Mouse (Mus musculus) limb, embryonic 13.5 days (tissue): ENCODE results near the gene Dennd2d. TPM values are rescaled to one million over a fixed set of nuclear protein-coding genes. Genes with fewer than 3 reads are reported as not detected.

Source experiments
- ATAC-seq: fragments of 200-750 bp; cut with Nextera tagmentation; 2 replicates; pipeline ENCODE4 v1.8.0; 2017; ENCODE audit warnings: low read depth, moderate number of reproducible peaks, moderate TSS enrichment; ENCODE audit not compliant: low FRiP score
- H3K27ac ChIP-seq: fragments of 300-500 bp; sonication (generic); 2 replicates; pipeline ENCODE4 v1.5.1; 2015; ENCODE audit warnings: inconsistent platforms, mild to moderate bottlenecking, moderate library complexity
- H3K27me3 ChIP-seq: fragments of 300-500 bp; sonication (generic); 2 replicates; pipeline ENCODE4 v1.6.1; 2015; ENCODE audit warnings: mild to moderate bottlenecking, inconsistent platforms
- H3K36me3 ChIP-seq: fragments of 300-500 bp; sonication (generic); 2 replicates; pipeline ENCODE4 v1.6.1; 2015; ENCODE audit warnings: inconsistent platforms, mild to moderate bottlenecking, moderate library complexity
- H3K4me1 ChIP-seq: fragments of 300-500 bp; sonication (generic); 2 replicates; pipeline ENCODE4 v1.6.1; 2015; ENCODE audit warnings: inconsistent platforms
- H3K4me2 ChIP-seq: fragments of 300-500 bp; sonication (generic); replicated peaks from 2 replicates; pipeline ENCODE4 v1.6.1; 2015; ENCODE audit warnings: inconsistent platforms, mild to moderate bottlenecking, moderate library complexity
- H3K4me3 ChIP-seq: fragments of 300-500 bp; sonication (generic); 2 replicates; pipeline ENCODE4 v1.5.1; 2015; ENCODE audit warnings: moderate library complexity, mild to moderate bottlenecking, inconsistent platforms
- H3K9ac ChIP-seq: fragments of 300-500 bp; sonication (generic); 2 replicates; pipeline ENCODE4 v1.6.1; 2015; ENCODE audit warnings: mild to moderate bottlenecking, inconsistent platforms
- H3K9me3 ChIP-seq: fragments of 300-500 bp; sonication (generic); 2 replicates; pipeline ENCODE4 v1.6.1; 2016; ENCODE audit warnings: inconsistent platforms
- WGBS: fragments of 180-500 bp; shearing (Covaris S2); methylation state at CpG from one replicate; pipeline ENCODE4 v1.1.7; 2015; 5-methylcytosine and 5-hydroxymethylcytosine counted together
- polyA plus RNA-seq: library from polyadenylated mRNA; unstranded; fragments of >200 nt; fragmentation: Nextera tagmentation; extraction: Ambion mirVana; gene quantifications from 2 replicates; pipeline ENCODE4 v1.2.1, GENCODE M21; 2015

The Dennd2d gene
- polyA plus RNA-seq, 1 experiment from 2014 or later = 2.6 TPM

DNA sequence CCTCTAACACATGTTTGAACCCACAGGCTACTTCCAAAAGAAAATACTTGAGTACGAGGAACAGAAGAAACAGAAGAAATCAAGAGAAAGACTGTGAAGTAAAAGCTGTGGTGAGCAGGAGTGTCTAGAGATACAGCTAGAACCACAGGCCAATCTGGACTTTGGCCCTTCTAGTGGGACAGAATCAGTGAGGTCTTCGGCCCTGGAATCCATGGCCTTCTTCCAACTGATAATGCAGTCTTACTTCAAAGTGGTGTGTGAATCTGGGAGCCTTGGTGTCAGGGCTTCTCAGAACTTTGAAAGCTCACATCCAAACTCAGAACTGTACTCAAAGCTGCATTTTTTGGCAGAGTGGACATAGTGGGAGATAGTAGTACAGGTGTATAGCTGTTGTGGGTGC, 18.3 kb downstream of the Dennd2d start:
- no peaks in the 10 kb centered on the region for H3K27me3 ChIP-seq
- 91% methylated on average over 2 of the region's 2 CpGs for WGBS
- ATAC-seq = no peak
- H3K4me1 ChIP-seq = no peaks in the 10 kb centered on the region
- no peak overlapping the region for H3K9ac ChIP-seq
- H3K4me3 ChIP-seq = no peak overlapping the region
- H3K4me2 ChIP-seq = no peak overlapping the region
- H3K9me3 ChIP-seq = no peaks in the 10 kb centered on the region
- no peak overlapping the region for H3K27ac ChIP-seq
- H3K36me3 ChIP-seq = peaks cover 48% of the 10 kb centered on the region

DNA sequence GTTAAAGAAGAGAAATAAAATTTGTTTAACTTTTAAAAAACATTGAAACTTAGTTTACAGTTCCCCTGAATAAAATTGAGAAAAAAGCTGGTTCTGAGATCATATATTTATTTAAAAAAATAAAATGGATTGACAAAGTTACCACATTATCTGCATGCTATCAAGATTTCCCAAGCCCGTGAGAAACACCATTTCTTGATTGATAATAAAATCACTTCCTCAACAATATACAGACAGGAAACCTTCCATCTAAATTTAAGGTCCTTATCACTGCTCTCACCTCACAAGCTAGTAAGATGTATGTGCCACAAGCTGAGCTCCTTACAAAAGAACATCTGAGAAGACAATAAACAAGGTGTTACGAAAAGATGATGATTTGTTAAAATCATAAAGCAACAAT, 20.7 kb downstream of the Dennd2d start:
- no peak for ATAC-seq
- Histone ChIP-seq H3K4me2 (no peak overlapping the region), H3K27ac (no peak overlapping the region), H3K4me1 (no peaks in the 10 kb centered on the region), H3K27me3 (no peaks in the 10 kb centered on the region), H3K9me3 (no peaks in the 10 kb centered on the region), H3K9ac (no peak overlapping the region), H3K4me3 (no peak overlapping the region), H3K36me3 (peaks cover 54% of the 10 kb centered on the region)
- 88% methylated on average over 2 of the region's 2 CpGs for WGBS

DNA sequence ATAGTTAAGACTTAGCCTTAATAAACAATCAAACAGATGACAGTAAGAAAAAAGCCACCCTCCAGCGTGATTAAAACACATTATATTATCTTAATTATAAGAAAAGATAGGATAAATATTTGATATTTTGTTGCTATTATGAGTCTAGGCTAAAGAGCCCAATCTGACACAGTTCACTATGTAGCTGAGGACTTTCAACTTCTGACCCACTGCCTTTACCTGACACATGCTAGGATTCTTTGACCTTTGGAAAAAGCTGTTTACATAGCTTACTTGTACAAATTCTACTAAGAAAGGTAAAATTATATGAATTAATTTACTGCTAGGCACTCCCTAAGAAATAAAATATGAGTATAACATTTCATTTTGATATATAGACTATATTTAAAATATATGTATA, 28.5 kb downstream of the Dennd2d start:
- Histone ChIP-seq H3K4me3 (no peak overlapping the region), H3K4me2 (no peak overlapping the region), H3K9ac (no peak overlapping the region), H3K27me3 (no peaks in the 10 kb centered on the region), H3K36me3 (peaks cover 6% of the 10 kb centered on the region; the same call in 1 of the 2 replicates), H3K9me3 (no peaks in the 10 kb centered on the region), H3K27ac (no peak overlapping the region), H3K4me1 (no peaks in the 10 kb centered on the region)
- 94% methylated on average over 1 of the region's 1 CpGs for WGBS
- no peak for ATAC-seq

DNA sequence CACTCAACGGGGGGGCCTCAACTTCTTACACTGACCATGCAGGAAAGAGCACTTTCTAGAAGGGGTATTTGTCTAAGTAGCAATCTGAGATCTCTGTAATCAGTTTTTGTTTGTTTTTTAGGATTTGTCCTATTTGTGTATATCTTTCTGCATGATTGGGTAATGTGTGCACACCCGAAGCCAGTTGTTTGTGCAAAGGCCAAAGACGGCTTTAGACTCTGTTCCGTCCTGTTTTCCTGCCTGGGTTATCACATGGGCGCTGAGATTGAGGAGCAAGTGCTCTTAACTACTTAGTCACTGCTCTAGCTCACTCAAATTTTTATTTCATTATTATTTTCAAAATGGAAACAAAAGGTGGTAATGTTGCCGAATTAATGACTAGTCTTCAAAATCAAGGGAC, 32.8 kb downstream of the Dennd2d start:
- H3K27me3 ChIP-seq = no peaks in the 10 kb centered on the region
- H3K36me3 ChIP-seq = no peaks in the 10 kb centered on the region
- 90% methylated on average over 6 of the region's 6 CpGs for WGBS
- H3K4me1 ChIP-seq = no peaks in the 10 kb centered on the region
- no peak overlapping the region for H3K4me2 ChIP-seq
- no peak overlapping the region for H3K9ac ChIP-seq
- H3K27ac ChIP-seq = no peak overlapping the region
- ATAC-seq = no peak
- H3K9me3 ChIP-seq = no peaks in the 10 kb centered on the region
- no peak overlapping the region for H3K4me3 ChIP-seq

DNA sequence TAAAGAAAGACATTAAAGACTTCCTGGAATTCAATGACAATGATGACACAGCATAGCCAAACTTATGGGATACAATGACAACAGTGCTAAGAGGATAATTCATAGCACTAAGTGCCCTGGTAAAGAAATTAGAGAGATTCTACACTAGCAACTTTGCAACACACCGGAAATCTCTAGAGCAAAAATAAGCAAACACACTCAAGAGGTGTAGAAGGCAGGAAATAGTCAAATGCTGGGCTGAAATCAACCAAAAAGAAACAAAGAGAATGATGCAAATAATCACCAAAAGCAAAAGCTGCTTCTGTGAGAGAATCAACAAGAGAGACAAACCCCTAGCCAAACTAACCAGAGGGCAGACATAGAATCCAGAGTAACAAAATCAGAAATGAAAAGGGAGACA, 40.5 kb downstream of the Dennd2d start:
- H3K4me3 ChIP-seq = no peak overlapping the region
- H3K27ac ChIP-seq = no peak overlapping the region
- peaks cover 9% of the 10 kb centered on the region for H3K36me3 ChIP-seq
- WGBS = 100% methylated on average over 1 of the region's 1 CpGs
- no peaks in the 10 kb centered on the region for H3K27me3 ChIP-seq
- no peaks in the 10 kb centered on the region for H3K4me1 ChIP-seq
- no peak overlapping the region for H3K9ac ChIP-seq
- ATAC-seq = no peak
- H3K4me2 ChIP-seq = no peak overlapping the region
- H3K9me3 ChIP-seq = no peaks in the 10 kb centered on the region

DNA sequence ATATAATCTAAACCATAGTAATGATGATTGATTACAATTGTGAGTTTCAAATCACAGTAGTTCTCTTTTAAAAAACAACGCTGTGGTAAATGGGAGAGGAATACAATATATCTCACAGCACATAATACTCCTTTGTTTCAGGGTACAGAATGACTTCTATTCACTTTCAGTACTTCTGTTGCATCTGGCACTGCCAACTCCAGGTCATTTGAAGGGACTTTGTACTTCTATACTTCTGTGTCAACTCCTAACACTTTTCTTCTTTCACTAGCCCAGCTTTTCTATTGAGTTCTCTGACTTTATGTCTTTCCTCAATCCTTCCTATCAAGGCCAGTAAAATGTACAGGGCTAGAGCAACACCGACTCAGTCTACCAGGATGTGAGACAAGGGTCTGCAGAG, 44.2 kb downstream of the Dennd2d start:
- no peak overlapping the region for H3K9ac ChIP-seq
- no peak for ATAC-seq
- H3K4me1 ChIP-seq = no peaks in the 10 kb centered on the region
- H3K9me3 ChIP-seq = no peaks in the 10 kb centered on the region
- 91% methylated on average over 2 of the region's 2 CpGs for WGBS
- no peaks in the 10 kb centered on the region for H3K27me3 ChIP-seq
- no peak overlapping the region for H3K4me3 ChIP-seq
- no peak overlapping the region for H3K4me2 ChIP-seq
- H3K27ac ChIP-seq = no peak overlapping the region
- peaks cover 10% of the 10 kb centered on the region for H3K36me3 ChIP-seq

DNA sequence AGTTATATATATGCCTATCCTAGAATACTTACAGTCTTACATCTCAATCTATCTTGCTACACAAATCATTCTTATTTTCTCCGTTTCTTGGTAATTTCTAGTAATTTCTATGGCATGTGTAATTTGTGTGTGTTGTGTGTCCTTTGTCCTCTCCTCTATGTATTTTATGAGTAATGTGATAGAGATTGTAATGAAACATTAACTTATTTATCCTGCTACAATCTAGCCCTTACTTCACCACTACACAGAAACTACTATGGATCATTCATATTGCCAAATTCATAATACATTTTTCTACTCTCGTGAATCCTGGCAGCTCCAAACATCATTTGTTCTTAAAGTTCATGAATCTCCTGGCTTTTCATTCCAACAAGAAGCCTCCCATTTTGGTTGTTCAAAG, 45.8 kb downstream of the Dennd2d start:
- H3K4me2 ChIP-seq = no peak overlapping the region
- H3K27me3 ChIP-seq = no peaks in the 10 kb centered on the region
- no peak overlapping the region for H3K27ac ChIP-seq
- no peak overlapping the region for H3K4me3 ChIP-seq
- no peaks in the 10 kb centered on the region for H3K9me3 ChIP-seq
- no peaks in the 10 kb centered on the region for H3K4me1 ChIP-seq
- ATAC-seq = no peak
- peaks cover 12% of the 10 kb centered on the region for H3K36me3 ChIP-seq
- no peak overlapping the region for H3K9ac ChIP-seq
- WGBS = 90% methylated on average over 2 of the region's 2 CpGs

DNA sequence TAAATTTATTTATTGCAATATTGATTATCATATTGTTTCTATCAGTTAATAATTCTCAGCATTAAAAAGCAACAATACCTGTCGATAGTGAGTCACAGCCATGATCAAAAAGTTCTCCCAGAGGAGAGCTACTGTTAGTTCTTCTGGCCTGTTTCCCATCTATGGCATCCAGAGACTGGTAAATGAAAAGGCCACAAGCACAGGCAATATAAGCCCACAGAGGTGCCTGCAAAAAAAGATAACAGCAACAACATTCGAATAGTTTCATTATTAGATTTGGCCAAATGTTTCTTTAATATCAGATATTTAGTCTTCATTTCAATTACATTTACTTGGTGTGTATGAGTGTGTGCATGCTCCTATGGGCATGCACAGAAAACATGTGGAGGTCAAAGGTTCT, 51.1 kb downstream of the Dennd2d start:
- Histone ChIP-seq H3K9ac (no peak overlapping the region), H3K36me3 (peaks cover 22% of the 10 kb centered on the region), H3K9me3 (no peaks in the 10 kb centered on the region), H3K27me3 (no peaks in the 10 kb centered on the region), H3K27ac (no peak overlapping the region), H3K4me1 (no peaks in the 10 kb centered on the region), H3K4me3 (no peak overlapping the region), H3K4me2 (no peak overlapping the region)
- ATAC-seq = no peak
- 93% methylated on average over 2 of the region's 2 CpGs for WGBS

DNA sequence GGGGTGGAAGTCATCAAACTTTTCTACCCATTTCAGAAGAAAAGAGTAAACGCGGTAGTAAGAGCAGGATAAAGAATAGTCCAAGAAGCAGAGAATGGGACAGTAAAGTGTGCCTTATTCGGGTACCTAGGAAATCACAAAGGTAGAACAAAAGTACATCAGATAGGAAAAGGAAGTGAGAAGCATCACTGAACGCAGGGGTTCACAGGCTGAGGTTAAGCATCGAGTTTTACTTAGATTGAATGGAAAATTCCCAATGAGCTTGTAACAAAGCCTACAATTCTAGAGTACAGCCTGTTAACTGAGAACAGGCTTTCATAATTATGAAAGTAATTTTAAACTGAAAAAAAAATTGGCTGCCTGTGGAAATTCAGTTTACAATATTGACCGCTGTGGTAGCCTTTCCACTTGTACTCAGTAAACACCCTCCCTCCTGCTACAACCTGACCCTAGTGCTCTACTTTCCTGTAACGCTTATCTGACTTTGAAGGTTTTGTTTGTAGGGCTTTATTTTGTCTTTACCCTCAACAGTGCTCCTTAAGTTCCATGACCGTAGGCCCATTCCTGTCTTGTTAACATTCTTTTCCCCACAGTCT, 62.6 kb downstream of the Dennd2d start:
- no peaks in the 10 kb centered on the region for H3K9me3 ChIP-seq
- 84% methylated on average over 8 of the region's 8 CpGs for WGBS
- H3K36me3 ChIP-seq = no peaks in the 10 kb centered on the region
- no peaks in the 10 kb centered on the region for H3K27me3 ChIP-seq
- H3K4me3 ChIP-seq = no peak overlapping the region
- H3K4me2 ChIP-seq = no peak overlapping the region
- H3K9ac ChIP-seq = no peak overlapping the region
- no peak overlapping the region for H3K27ac ChIP-seq
- H3K4me1 ChIP-seq = peaks cover 30% of the 10 kb centered on the region
- ATAC-seq = no peak

DNA sequence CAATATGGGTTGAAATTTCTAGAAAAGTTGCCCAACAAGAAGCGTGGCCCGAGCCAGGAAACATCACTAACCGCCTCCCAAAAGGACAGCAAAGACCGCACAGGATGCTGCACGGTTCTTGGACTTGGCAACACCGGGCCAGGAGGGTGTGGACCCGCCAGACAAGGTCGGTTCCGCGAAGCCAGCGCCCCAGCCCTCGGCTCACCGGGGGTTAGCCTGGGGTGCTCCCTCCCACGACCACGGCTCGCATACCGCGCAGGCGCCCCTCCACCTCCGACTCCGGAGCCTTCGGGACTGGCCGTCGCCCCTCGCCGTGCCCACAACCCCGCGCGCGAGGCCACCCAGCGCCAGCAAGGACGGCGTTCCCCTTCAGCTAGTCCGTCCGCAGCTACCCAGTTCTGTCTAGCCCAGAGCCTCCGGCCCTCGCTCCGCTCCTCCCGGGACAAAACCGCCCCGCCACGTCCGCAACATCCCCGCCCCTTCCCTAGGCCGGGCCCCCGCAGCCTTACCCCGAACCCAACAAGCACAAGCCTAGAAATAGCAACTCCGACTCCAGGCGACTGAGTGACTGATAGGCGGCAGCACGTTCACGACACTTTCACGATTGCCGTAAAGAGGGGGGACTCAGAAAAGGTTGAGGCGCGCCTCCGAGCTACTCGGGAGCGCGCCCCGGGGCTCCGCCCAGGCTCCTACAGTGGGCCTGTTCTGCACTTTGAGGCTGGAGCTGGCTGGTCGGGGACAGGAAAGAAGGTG, 65.1 kb downstream of the Dennd2d start, which contains the start of the genes Dram2 and Cept1:
Gene Dram2, plus strand, starts transcription at position 628 of the 753 bp plus-strand sequence.
Gene Cept1, minus strand, starts transcription at position 632 of the 753 bp plus-strand sequence.
- ATAC-seq = peak; percentile 97
- WGBS = under 1% methylated on average over 63 of the region's 63 CpGs

DNA sequence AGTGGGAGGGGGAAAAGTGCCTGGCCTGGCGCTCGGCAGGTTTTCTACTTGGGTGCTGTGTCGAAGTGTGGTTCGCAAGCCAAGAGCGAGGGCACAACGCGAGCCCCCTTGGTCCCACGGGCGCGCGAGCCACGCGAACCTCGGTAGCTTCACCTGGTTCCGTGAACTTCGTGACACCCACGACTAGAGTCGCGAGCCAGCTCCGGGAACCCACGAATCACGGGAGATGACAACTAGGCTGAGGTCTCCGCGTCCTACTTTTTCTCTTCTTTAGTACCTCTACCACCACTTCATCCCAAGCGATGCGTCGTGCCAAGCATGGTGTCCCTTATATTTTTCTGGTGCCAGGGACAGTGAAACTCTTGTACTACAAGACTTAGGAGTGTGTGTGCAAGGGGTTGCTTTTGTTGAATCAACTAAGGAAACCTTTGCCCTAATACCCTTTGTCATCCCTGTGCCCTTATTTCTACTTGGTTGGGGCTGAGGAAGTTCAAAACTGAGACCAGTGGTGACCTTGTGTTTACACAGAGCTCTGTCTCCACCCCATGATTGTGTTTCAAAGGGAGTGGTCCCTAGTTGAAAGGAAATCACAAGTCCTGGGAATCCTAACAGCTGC, 65.8 kb downstream of the Dennd2d start:
- peak overlapping the region; percentile 84 for H3K9ac ChIP-seq
- H3K36me3 ChIP-seq = 0 out of 2 replicates have a peak, but pooled peaks cover 5% of the 10 kb centered on the region
- H3K4me1 ChIP-seq = peaks cover 30% of the 10 kb centered on the region
- H3K9me3 ChIP-seq = no peaks in the 10 kb centered on the region
- H3K27me3 ChIP-seq = no peaks in the 10 kb centered on the region
- no peak for ATAC-seq
- WGBS = 0% methylated on average over 27 of the region's 27 CpGs
- H3K4me3 ChIP-seq = peak overlapping the region; percentile 68
- peak overlapping the region; percentile 99 for H3K27ac ChIP-seq
- peak overlapping the region; percentile 62 for H3K4me2 ChIP-seq

More for the DNA sequence above, 65.1 kb downstream of the Dennd2d start, which contains the start of the genes Dram2 and Cept1:
- Histone ChIP-seq H3K9ac (peak within 1 kb of the TSS; percentile 84), H3K27me3 (no peaks in the 10 kb centered on the region), H3K36me3 (0 out of 2 replicates have a peak, but pooled peaks cover 4% of the 10 kb centered on the region), H3K4me1 (peaks cover 30% of the 10 kb centered on the region), H3K4me3 (peak within 1 kb of the TSS; percentile 68), H3K27ac (peak within 1 kb of the TSS; percentile 99), H3K4me2 (peak within 1 kb of the TSS; percentile 70), H3K9me3 (no peaks in the 10 kb centered on the region)

DNA sequence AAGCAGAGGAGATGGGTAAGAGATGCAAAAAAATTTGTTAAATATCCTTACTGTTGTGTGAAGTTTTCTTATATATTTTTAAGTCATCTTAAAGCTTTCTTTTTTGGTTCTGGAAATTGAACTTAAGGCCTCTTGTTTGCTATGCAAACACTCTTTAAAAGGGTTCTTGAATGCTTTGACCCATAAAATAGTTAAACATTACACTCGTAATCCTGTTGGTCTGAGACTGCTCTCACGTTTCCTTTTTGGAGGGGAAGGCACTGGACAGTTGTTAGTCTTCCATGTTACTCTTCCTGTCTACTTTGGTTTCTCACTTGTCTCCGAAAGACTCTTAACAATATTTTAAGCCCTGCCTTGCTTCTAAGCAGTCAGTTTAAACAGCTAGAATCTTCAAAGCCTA, 66.8 kb downstream of the Dennd2d start:
- Histone ChIP-seq H3K27ac (no peak overlapping the region), H3K27me3 (no peaks in the 10 kb centered on the region), H3K36me3 (peaks cover 13% of the 10 kb centered on the region), H3K4me3 (no peak overlapping the region; the same call in 1 of the 2 replicates), H3K4me1 (peaks cover 30% of the 10 kb centered on the region), H3K4me2 (0 out of 2 replicates have a peak overlapping the region, but pooled peaks have one; percentile 23), H3K9me3 (no peaks in the 10 kb centered on the region), H3K9ac (no peak overlapping the region)
- ATAC-seq = no peak
- WGBS = 45% methylated on average over 3 of the region's 3 CpGs
